Mouse (Mus musculus) splenic B cell, adult 2 months (primary cell): Measurements from ENCODE around the gene 2510009E07Rik.

Experiments used
- DNase-seq: peaks from one replicate; pipeline ENCODE4 v3.0.0-alpha.2; 2011; ENCODE audit warnings: low read depth, low spot score
- H3K27me3 ChIP-seq: 2 replicates; pipeline ENCODE4 v1.6.1; 2012; ENCODE audit warnings: mild to moderate bottlenecking, low read length, moderate library complexity, mixed read lengths; ENCODE audit not compliant: control insufficient read depth, poor library complexity, insufficient read depth, severe bottlenecking
- H3K36me3 ChIP-seq: 2 replicates; pipeline ENCODE4 v1.6.1; 2012; ENCODE audit warnings: mild to moderate bottlenecking, low read length, moderate library complexity, mixed read lengths; ENCODE audit not compliant: control insufficient read depth, poor library complexity, insufficient read depth, severe bottlenecking

Gene 2510009E07Rik

DNA sequence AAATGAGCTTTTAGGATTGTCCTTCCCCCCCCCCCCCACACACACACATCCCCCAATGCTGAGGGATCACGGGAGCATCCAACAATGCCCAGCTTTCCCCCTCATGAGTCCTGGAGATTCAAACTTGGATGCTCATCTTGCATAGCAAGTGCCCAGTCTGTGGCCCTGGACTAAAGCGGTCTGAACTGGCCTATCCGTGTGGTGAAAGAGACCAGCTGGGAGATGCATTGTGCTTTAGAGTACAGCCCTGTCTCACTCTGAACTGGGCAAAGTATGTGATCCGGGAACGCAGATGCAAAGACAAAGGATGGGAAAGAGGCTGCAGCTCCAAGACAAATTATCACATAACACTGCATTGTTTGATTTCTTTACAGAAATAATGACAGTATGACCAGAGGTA, 40.1 kb downstream of the 2510009E07Rik start:
- no peak for DNase-seq
- H3K36me3 ChIP-seq = no peaks in the 10 kb centered on the region
- H3K27me3 ChIP-seq = no peaks in the 10 kb centered on the region

DNA sequence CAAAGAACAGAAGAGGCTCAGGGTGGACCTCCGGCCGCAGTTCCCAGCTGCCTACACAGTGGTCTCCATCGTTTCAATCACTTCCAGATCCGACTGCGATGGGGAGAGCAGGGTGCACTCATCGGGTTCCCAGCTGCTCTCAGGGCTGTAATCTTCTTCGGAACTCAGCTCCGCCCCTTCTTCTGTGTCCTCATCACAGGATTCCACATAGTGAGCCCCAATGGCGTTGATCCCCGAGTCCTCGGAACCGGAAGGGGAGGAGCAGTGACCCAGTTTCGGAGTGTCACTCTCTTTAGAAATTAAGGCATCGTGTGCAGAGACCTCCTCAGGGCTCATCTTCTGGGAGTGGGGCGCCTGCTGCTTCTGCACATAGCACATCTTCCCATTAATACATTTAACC, 41.3 kb downstream of the 2510009E07Rik start:
- DNase-seq = no peak
- Histone ChIP-seq H3K36me3 (no peaks in the 10 kb centered on the region), H3K27me3 (no peaks in the 10 kb centered on the region)

DNA sequence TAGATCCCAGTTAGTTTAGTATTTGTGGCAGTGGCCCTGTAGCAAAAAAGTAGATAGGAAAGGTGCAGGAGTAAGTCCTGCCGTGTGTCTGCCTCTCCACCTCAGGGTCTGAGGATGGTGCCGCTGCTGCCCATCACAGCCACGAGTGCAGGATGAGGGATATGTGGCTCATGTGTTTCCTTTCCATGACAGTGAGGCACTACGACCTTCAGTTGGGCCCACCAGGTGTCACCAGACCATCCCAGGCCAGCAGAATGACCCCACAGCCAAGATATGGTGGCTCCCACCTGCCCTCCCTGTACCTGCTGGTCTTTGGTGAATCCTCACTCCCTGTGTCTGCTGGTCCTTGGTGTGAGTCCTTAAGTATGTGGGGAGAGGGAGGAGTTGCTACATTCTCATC, 43.3 kb downstream of the 2510009E07Rik start:
- no peak for DNase-seq
- no peaks in the 10 kb centered on the region for H3K27me3 ChIP-seq
- H3K36me3 ChIP-seq = no peaks in the 10 kb centered on the region

DNA sequence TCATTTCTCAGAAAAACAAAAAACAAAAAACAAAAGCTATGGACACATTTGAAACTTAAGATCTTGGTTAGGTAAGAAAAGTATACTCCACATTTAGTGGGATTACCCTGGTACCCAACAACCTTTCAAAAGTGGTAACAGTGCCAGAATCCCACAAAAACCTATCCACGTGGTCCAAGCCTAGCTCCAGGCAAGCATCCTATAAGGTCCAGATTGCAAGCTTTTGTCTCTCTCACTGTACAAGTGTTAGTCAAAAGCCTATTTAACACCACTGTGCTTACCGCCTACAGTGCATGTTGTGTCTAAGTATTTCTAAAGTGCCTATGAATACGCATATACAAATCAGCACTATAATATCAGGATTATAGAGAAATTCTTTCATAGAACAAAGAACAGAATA, 44.2 kb downstream of the 2510009E07Rik start:
- Histone ChIP-seq H3K27me3 (no peaks in the 10 kb centered on the region), H3K36me3 (no peaks in the 10 kb centered on the region)
- DNase-seq = no peak

DNA sequence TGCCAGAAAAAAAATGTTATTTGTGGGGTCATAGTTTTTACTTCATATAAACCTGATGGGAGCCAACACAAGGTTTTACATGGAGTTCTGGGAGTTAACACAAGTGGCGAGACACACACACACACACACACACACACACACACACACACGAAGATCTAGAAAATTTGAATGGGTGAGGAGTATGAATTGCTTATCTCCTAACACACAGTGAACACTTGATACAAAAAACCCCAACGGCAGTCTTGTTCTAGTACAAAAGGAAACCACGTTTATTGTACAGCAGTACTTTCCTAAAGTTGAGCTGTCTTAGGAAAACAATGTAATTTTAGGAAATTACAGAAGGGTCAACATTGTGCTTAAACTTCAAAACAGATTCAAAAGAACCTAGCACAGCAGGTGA, 45.7 kb downstream of the 2510009E07Rik start:
- H3K36me3 ChIP-seq = no peaks in the 10 kb centered on the region
- no peaks in the 10 kb centered on the region for H3K27me3 ChIP-seq
- no peak for DNase-seq

DNA sequence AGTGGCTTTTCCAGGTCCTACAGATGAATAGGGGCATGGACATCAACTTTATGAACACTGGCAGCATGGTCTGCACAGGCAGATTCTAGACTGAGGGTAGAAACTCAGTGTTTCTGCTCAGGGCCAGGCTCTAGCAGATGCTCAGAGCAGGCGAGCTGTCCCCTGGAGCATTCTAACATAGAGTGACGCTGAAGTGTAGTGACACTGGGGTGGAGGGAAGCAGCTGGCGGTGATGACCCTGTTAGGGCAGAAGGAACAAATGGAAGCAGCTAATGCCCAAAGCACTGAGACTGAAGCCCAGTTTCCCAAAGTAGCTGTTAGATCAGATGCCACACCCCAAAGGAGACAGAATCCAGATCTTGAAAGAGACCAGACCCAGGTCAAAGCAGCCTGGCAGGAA, 48.0 kb downstream of the 2510009E07Rik start:
- Histone ChIP-seq H3K27me3 (no peaks in the 10 kb centered on the region), H3K36me3 (no peaks in the 10 kb centered on the region)
- no peak for DNase-seq

DNA sequence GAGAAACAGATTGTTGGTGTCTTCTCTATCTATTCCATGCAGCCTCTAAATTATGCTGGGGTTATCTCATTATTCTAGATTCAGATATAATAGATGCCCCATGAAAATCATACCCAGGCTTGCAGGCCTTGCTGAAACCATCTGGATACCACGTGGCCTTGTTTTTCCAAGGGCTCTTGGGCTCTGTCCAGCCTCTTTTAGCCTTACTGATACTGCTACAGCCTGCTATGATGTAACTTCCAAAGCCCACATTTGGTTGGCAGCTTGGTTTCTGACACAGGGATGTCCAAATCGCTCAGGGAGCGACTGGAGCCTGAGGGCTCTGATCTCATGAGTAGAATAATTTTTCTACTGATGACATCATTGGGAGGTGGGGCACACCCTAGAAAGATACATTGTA, 48.5 kb downstream of the 2510009E07Rik start:
- DNase-seq = no peak
- Histone ChIP-seq H3K36me3 (no peaks in the 10 kb centered on the region), H3K27me3 (no peaks in the 10 kb centered on the region)

DNA sequence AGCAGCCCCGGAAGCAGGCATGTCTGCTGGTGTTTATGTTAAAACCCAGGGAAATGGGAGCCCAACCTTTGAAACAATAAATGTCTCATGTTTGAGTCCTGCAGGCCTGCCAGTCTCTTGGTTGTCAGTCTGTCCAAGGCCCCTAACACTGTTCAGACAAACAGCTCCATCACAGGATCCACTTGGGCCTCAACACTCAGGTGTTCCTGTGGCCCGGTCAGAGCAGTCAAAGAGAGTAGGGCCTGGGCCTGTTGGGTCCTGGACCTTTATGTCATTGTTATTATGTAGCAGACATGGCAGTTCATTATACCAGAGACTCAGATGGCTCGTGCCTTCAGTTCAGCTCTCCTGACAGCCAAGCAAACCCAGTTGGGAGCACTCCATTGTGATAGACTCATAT, 49.9 kb downstream of the 2510009E07Rik start:
- Histone ChIP-seq H3K36me3 (no peaks in the 10 kb centered on the region), H3K27me3 (no peaks in the 10 kb centered on the region)
- DNase-seq = no peak

DNA sequence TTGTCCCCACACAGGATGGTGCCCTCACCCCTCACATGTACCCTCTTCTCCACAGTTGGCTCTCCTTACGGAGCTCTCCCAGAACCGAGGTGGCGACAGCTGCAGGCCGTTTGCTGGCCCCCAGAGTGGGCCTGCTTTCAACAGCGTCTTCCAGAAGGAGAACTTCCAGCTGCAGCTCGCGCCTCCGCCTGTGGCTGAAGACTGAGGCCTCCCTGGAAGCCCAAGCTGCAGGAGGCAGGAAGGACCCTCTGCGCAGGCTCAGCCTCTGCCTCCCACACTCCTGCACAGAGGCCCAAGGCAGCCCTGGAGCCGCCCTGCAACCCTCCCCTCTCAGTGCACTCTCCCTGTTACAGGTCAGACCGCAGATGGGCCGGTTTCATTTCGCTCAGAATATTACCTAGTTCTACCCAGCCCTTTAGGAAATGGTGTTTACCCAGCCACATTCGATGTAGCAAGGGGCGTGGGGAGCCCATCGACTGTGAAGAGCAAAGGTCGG, 50.4 kb downstream of the 2510009E07Rik start:
- no peak for DNase-seq
- H3K36me3 ChIP-seq = no peaks in the 10 kb centered on the region

DNA sequence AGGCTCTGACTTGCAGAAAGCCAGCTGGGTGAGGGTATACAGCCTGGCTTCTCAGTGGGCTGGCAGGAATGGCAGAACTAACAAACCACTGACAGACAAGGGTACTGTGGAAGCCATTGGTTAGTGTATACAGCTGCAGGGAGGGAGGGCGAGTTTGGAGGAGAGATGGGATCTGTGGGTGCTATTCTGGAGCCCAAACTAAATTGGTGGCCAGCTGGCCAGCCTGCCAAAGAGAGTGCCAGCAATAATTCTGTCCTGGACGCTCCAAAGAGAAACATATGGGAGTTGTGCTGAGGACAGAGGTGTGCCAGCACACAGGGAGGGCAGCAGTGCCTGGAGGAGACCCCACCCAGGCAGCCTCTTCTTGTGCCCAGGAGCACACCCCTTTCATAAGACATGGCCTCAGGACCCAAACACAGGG, 50.8 kb downstream of the 2510009E07Rik start:
- Histone ChIP-seq H3K27me3 (no peaks in the 10 kb centered on the region), H3K36me3 (no peaks in the 10 kb centered on the region)
- no peak for DNase-seq

More for the DNA sequence above, 50.4 kb downstream of the 2510009E07Rik start:
- no peaks in the 10 kb centered on the region for H3K27me3 ChIP-seq

DNA sequence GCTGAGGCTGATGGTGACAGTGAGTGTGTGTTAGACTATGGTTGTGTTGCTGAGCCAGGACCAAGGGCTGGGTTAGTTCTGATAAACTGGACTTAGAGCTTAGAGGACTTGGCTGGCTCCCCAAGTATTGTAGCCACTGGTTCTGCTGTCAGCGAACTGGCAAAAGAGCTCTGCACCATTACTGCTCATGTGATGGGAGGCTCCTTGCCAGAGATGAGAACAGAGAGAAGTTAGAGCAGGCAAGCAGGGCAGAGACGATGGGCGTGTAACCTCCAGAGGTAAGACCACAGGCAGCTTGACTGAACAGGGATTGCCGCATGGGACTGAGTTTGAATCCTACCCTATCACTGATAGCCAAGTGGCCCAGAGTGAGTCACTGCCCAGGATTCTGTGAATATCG, 51.6 kb downstream of the 2510009E07Rik start:
- DNase-seq = no peak
- Histone ChIP-seq H3K36me3 (no peaks in the 10 kb centered on the region), H3K27me3 (no peaks in the 10 kb centered on the region)

DNA sequence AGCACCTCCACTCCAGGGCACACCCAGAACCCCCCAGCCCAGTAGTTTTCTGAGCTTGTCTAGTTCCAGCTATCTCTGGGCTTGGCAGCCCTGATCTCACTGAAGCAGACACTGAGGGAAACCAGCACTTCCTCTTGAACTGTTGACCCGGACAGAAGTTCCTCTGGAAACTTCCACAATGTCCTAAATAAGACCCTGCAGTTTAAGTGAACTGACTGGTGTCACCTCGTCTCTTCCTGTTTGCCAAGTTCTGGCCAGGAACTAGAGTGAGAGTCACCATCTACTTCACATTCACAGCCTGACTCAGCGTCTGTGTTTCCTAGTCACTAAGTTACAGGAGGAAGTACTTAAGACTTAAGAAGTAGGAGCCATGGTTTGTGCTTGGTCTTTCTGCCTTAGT, 52.5 kb downstream of the 2510009E07Rik start:
- H3K27me3 ChIP-seq = no peaks in the 10 kb centered on the region
- peak; percentile 68 for DNase-seq
- H3K36me3 ChIP-seq = no peaks in the 10 kb centered on the region

DNA sequence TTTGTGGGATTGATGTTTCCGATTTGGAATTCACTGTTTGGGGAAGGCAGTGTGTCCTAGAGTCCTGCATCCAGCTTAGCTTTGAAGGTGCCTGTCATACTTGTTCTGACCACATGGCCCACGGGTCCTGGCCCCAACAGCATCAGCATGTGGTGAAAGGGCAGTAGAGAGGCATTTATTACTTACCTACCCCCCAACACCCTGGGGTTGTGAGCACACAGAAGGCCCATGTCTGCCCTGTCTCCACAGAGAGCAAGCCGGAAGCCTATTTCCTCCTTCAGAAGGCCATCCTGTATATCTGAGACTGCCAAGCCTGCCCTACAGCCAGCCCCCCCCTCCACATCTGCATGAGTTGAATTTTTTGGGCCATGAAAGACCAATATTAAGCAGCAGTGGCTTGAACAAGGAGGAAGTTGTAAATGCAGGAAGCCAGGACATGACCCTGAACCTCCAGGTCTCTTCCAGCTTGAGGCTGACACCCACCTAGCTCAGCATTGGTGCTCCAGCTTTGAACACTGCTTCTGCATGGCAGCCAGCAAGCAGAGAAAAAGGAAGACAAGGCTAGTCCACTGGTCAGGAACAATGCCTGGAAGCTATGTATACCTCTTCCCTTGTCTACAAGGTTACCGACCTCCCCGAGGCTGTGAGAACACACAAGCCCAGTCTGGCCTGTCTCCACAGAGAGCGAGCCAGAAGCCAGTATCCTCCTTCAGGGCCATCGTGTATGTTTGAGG, 53.5 kb downstream of the 2510009E07Rik start:
- Histone ChIP-seq H3K27me3 (no peaks in the 10 kb centered on the region), H3K36me3 (no peaks in the 10 kb centered on the region)
- peak; percentile 23 for DNase-seq

DNA sequence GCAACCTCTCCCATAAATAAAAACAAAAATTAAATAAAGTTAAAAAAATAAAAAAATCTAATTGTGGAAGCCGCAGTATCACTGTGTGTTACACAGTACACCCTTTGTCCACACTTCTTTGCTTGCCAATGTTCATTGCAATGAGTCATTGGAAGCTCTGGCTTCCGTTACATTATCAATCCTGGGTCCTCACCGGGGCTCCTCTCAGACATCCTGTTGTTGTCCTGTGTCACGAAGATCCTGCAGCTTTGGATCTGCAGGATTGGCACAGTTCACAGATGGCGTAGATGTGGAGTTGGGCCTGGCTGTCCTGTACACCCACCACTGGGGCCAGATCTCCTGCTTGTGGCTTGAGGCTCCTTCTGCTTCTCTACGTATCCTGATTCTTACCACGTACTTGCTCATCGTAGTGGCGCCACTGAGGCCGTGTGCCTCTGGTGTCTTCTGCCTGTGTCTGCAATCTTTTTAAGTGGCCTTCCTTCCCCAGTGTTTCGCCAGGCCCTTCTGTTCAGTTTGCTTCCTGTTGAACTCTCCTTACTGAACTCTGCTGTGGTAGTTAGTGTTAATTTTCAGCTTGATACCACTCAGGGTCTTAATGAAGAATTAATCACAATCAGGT, 57.2 kb downstream of the 2510009E07Rik start:
- no peaks in the 10 kb centered on the region for H3K27me3 ChIP-seq
- H3K36me3 ChIP-seq = no peaks in the 10 kb centered on the region
- no peak for DNase-seq

DNA sequence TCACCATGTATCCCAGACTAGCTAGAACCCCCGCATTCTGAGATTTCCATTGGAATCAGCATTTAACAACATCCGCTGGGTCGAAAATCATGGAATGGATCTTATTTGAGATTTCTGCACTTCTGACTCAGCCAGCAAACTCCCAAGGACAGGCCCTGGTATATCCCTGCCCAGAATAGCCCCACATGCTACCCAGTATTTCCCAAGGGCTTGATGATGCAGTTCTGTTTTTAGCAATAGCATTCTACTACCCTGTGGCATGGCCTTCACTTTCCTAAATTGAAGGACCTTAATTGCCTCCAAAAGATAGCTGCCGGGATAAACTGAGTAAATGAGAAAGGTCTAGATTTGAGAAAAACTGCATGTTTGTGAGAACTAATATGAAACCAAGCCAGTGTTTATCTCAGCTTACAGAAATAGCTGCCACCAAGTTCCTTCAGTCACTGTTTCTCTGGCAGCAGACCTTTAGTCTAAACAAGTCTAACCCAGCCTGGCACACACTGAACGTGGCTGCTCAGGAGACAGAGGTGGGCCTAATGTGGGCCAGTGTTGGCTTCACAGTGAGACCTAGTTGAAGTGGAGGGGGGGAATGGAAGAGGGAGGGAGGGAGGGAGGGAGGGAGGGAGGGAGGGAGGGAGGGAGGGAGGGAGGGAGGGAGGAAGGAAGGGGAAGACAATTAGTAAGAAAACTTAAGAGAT, 58.2 kb downstream of the 2510009E07Rik start:
- Histone ChIP-seq H3K36me3 (no peaks in the 10 kb centered on the region), H3K27me3 (no peaks in the 10 kb centered on the region)
- no peak for DNase-seq
